Mouse (Mus musculus) limb, embryonic 14.5 days (tissue): Measurements from ENCODE around the gene Ccdc153. TPM values are rescaled to one million over a fixed set of nuclear protein-coding genes. Genes with fewer than 3 reads are reported as not detected.
A peak's percentile ranks its signal among the peaks of the same experiment; 100 is the strongest.

Source experiments
- ATAC-seq: fragments of 200-750 bp; cut with Nextera tagmentation; 2 replicates; pipeline ENCODE4 v1.8.0; 2017; ENCODE audit warnings: low read depth, moderate number of reproducible peaks, moderate TSS enrichment; ENCODE audit not compliant: low FRiP score
- DNase-seq: peaks from one replicate; pipeline ENCODE4 v3.0.0-alpha.2; 2015; ENCODE audit warnings: low spot score
- H3K27ac ChIP-seq: fragments of 300-500 bp; sonication (generic); replicated peaks from 2 replicates; pipeline ENCODE4 v1.5.1; 2014; ENCODE audit warnings: low read depth, mild to moderate bottlenecking, low read length, moderate library complexity, mixed read lengths
- H3K27me3 ChIP-seq: fragments of 300-500 bp; sonication (generic); 2 replicates; pipeline ENCODE4 v1.6.1; 2014; ENCODE audit warnings: low read length, mixed read lengths; ENCODE audit not compliant: control insufficient read depth, insufficient read depth
- H3K36me3 ChIP-seq: fragments of 300-500 bp; sonication (generic); 2 replicates; pipeline ENCODE4 v1.6.1; 2014; ENCODE audit warnings: mild to moderate bottlenecking, low read length, moderate library complexity, mixed read lengths; ENCODE audit not compliant: control insufficient read depth, insufficient read depth
- H3K4me1 ChIP-seq: fragments of 300-500 bp; sonication (generic); 2 replicates; pipeline ENCODE4 v1.6.1; 2014; ENCODE audit warnings: antibody characterized with exemption, low read length, mixed read lengths; ENCODE audit not compliant: control insufficient read depth, insufficient read depth
- H3K4me2 ChIP-seq: fragments of 300-500 bp; sonication (generic); replicated peaks from 2 replicates; pipeline ENCODE4 v1.6.1; 2014; ENCODE audit warnings: low read depth, mild to moderate bottlenecking, low read length, moderate library complexity; ENCODE audit not compliant: severe bottlenecking
- H3K4me3 ChIP-seq: fragments of 300-500 bp; sonication (generic); replicated peaks from 2 replicates; pipeline ENCODE4 v1.5.1; 2014; ENCODE audit warnings: low read length
- H3K9ac ChIP-seq: fragments of 300-500 bp; sonication (generic); 2 replicates; pipeline ENCODE4 v1.6.1; 2014; ENCODE audit warnings: mild to moderate bottlenecking, low read depth, low read length, moderate library complexity; ENCODE audit not compliant: severe bottlenecking
- H3K9me3 ChIP-seq: fragments of 300-500 bp; sonication (generic); 2 replicates; pipeline ENCODE4 v1.6.1; 2016; ENCODE audit warnings: low read length; ENCODE audit not compliant: control insufficient read depth
- POLR2A ChIP-seq: fragments of 200-500 bp; IDR thresholded peaks from 2 replicates; pipeline ENCODE4 v1.8.0; 2012; ENCODE audit warnings: inconsistent platforms, mild to moderate bottlenecking, moderate library complexity, borderline replicate concordance; ENCODE audit not compliant: insufficient read depth, insufficient read length; ENCODE audit errors: extremely low read depth
- WGBS: fragments of 180-500 bp; shearing (Covaris S2); extraction: QIAGEN DNeasy Blood & Tissue Kit; methylation state at CpG from one replicate; pipeline ENCODE4 v1.1.7; 2014; 5-methylcytosine and 5-hydroxymethylcytosine counted together
- polyA plus RNA-seq, 2 experiments: library from polyadenylated mRNA; depleted of rRNA in 1 of 2; stranded (reverse) in 1 of 2; unstranded in 1 of 2; fragments of >200 nt; fragmentation: Nextera tagmentation in 1 of 2; extraction: Ambion mirVana in 1 of 2; gene quantifications; 2 replicates each; pipeline versions ENCODE4 v1.2.1 to v1.2.3; 2012 to 2014

The Ccdc153 gene
- polyA plus RNA-seq, 2 experiments: not detected

- no peak overlapping the region for H3K9ac ChIP-seq
Measured at GRCm38 (mm10) chr9:44286256-44286850, 45.9 kb downstream of the Ccdc153 start.

GRCm38 (mm10) chr9:44287003-44287400 is 46.5 kb downstream of the Ccdc153 start:
- Histone ChIP-seq H3K36me3 (peaks cover 13% of the 10 kb centered on the region), H3K4me2 (peak overlapping the region; percentile 84), H3K4me3 (peak overlapping the region; percentile 63), H3K9ac (peak overlapping the region; percentile 76), H3K27me3 (no peaks in the 10 kb centered on the region), H3K27ac (no peak overlapping the region), H3K9me3 (no peaks in the 10 kb centered on the region), H3K4me1 (peaks cover 11% of the 10 kb centered on the region)
- ATAC-seq (no peak), DNase-seq (no peak)
- no peak for TF ChIP-seq POLR2A
- WGBS: 3% methylated on average over 11 of the region's 11 CpGs

More at GRCm38 (mm10) chr9:44286256-44286850, 45.9 kb downstream of the Ccdc153 start:
- H3K4me3 ChIP-seq: peak overlapping the region; percentile 2; the same call in 1 of the 2 replicates
- no peaks in the 10 kb centered on the region for H3K27me3 ChIP-seq
- WGBS: 16% methylated on average over 6 of the region's 6 CpGs
- TF ChIP-seq POLR2A: no peak
- ATAC-seq: no peak
- H3K27ac ChIP-seq: no peak overlapping the region
- H3K4me2 ChIP-seq: peak overlapping the region; percentile 84; the same call in 1 of the 2 replicates
- no peak for DNase-seq
- peaks cover 11% of the 10 kb centered on the region for H3K4me1 ChIP-seq
- H3K9me3 ChIP-seq: no peaks in the 10 kb centered on the region
- peaks cover 16% of the 10 kb centered on the region for H3K36me3 ChIP-seq

GRCm38 (mm10) chr9:44287401-44288075 is 47.1 kb downstream of the Ccdc153 start:
- peak overlapping the region; percentile 63 for H3K4me3 ChIP-seq
- no peaks in the 10 kb centered on the region for H3K9me3 ChIP-seq
- H3K27ac ChIP-seq: no peak overlapping the region
- H3K27me3 ChIP-seq: no peaks in the 10 kb centered on the region
- TF ChIP-seq POLR2A: no peak
- peak overlapping the region; percentile 76 for H3K9ac ChIP-seq
- WGBS: under 1% methylated on average over 34 of the region's 47 CpGs
- peak; percentile 44 for ATAC-seq
- peaks cover 15% of the 10 kb centered on the region for H3K36me3 ChIP-seq
- DNase-seq: no peak
- H3K4me1 ChIP-seq: peaks cover 11% of the 10 kb centered on the region
- peak overlapping the region; percentile 84 for H3K4me2 ChIP-seq

- H3K4me3 ChIP-seq: peak within 1 kb of the TSS; percentile 63
- peak; percentile 36; the same call in 1 of the 2 replicates for ATAC-seq
- no peaks in the 10 kb centered on the region for H3K9me3 ChIP-seq
- WGBS: 3% methylated on average over 25 of the region's 38 CpGs
- peaks cover 11% of the 10 kb centered on the region for H3K4me1 ChIP-seq
- H3K27ac ChIP-seq: no peak within 1 kb of the TSS
- H3K9ac ChIP-seq: peak within 1 kb of the TSS; percentile 76
- peaks cover 23% of the 10 kb centered on the region for H3K36me3 ChIP-seq
- no peaks in the 10 kb centered on the region for H3K27me3 ChIP-seq
- TF ChIP-seq POLR2A: no peak
- no peak for DNase-seq
- peak within 1 kb of the TSS; percentile 84 for H3K4me2 ChIP-seq
Measured at GRCm38 (mm10) chr9:44288076-44288958, 47.8 kb downstream of the Ccdc153 start, which contains the start of gene Abcg4. Abcg4 (minus strand) TSS chr9:44288615.

GRCm38 (mm10) chr9:44288959-44289291 is 48.4 kb downstream of the Ccdc153 start:
- no peak for TF ChIP-seq POLR2A
- Histone ChIP-seq H3K4me1 (peaks cover 11% of the 10 kb centered on the region), H3K9ac (no peak overlapping the region), H3K4me2 (peak overlapping the region; percentile 84), H3K4me3 (peak overlapping the region; percentile 63; the same call in 1 of the 2 replicates), H3K36me3 (peaks cover 29% of the 10 kb centered on the region), H3K9me3 (no peaks in the 10 kb centered on the region), H3K27me3 (no peaks in the 10 kb centered on the region), H3K27ac (no peak overlapping the region)
- WGBS: 5% methylated on average over 11 of the region's 11 CpGs
- no peak for ATAC-seq
- DNase-seq: no peak
